Mouse (Mus musculus) retina, postnatal 7 days (tissue): ENCODE measurements around the gene Bpifa5.
"Not testable (repeated sequence)": the region's sequence is repeated elsewhere in the genome, so short reads cannot be mapped to it uniquely, and the experiment has no call there.

Experiments
- DNase-seq: peaks from one replicate; pipeline ENCODE4 v3.0.0-alpha.2; 2012; ENCODE audit warnings: low read depth, low spot score

Gene Bpifa5

DNA sequence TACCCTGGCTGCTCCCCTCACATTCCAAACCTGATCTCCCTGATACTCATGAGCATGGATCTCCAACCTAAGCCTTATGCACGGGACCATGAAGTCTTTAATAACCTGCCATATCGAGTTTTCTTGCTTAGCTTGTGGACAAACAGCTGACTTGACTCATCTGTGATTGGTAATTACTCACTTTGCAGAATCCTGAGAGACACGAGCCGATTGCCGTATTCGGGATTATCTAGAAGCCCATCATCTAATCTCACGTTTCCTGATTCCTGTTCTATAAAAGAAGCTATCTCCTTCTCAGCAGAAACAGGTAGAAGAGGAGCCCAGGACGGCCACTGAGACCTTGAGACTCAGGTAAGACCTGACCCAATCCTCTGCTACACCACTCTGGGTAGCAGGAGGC, at the start of gene Bpifa5:
Bpifa5 (plus strand) TSS at position 301 of the 400 bp plus-strand sequence.
- no peak for DNase-seq

DNA sequence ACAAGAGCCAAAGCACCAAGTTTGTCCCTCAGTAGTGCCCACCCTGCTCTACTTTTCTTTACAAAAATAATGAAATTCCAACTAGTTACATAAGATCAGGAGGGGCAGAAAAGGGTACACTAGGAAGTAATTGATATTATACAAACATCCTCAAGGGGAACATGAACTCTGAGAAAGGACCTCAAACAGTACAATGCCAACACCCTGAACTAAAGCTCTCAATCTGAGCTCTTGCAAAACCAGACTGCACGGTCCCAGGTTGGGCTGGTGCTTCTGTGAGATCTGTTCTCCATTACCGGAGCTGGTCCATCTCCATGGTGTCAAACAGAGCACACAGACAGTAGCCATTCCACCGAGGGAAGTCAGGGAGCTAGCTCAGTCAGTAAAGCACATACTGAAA, 45.0 kb upstream of the Bpifa5 start:
- no peak for DNase-seq

- DNase-seq: no peak
Measured at GRCm38 (mm10) chr2:154130120-154130519, 32.3 kb upstream of the Bpifa5 start, which contains the start of gene Bpifa3. TSS of gene Bpifa3 (plus strand) at chr2:154130336.

- no peak for DNase-seq
Measured at GRCm38 (mm10) chr2:154142580-154142979, 19.8 kb upstream of the Bpifa5 start, which contains the start of gene Bpifa1. TSS of gene Bpifa1 (plus strand) at chr2:154142880.

- DNase-seq: no peak
Measured at GRCm38 (mm10) chr2:154143735-154144134, 18.7 kb upstream of the Bpifa5 start.

GRCm38 (mm10) chr2:154147496-154147895, 14.9 kb upstream of the Bpifa5 start:
- no peak for DNase-seq

GRCm38 (mm10) chr2:154158433-154158832, 4.0 kb upstream of the Bpifa5 start:
- DNase-seq: peak; percentile 45

- no peak for DNase-seq
Measured at GRCm38 (mm10) chr2:154163306-154163705, 899 bp downstream of the Bpifa5 start.

- DNase-seq: no peak
Measured at GRCm38 (mm10) chr2:154169172-154169571, 6.8 kb downstream of the Bpifa5 start.

DNA sequence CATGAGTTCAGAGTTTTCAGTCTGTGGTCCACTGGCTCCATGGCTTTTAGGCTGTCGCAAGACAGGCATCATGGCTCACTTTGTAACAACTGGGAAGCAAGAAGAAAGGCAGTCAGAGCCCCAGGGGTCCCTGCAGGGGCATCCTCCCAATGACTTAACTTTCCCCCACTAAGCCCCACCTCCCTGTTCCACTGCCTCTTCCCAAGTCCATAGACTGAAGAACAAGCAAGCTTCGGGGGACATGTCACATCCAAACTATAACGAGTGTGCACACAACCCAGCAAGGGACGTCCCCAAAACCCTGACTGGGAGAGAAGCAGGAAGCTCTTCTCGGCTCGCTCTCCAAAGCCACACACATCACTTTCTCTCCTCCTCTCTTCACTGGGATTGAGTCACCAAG, 9.2 kb downstream of the Bpifa5 start:
- no peak for DNase-seq

GRCm38 (mm10) chr2:154173313-154173712, 10.9 kb downstream of the Bpifa5 start:
- peak; percentile 13 for DNase-seq

DNA sequence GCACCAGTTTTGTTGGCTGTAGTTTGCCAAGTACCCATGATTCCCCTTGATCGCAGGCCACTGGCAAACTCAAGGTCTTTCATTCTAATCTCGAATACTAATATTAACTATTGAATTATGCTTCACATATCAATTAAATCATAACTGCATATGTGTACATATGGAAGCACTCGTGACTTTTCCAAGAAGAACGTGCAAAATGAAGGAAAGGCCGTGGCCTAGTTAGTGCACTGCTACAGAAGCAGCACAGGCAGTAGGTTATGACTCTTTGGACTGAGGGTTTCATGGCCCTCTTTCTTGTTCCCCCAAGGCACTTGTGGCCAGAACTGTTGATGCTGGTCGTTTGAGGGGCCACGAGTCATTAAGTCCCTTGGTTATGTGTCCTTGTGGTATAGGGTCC, 19.5 kb downstream of the Bpifa5 start:
- DNase-seq: not testable (repeated sequence)

GRCm38 (mm10) chr2:154183061-154183460, 20.7 kb downstream of the Bpifa5 start:
- DNase-seq: not testable (repeated sequence)

GRCm38 (mm10) chr2:154185319-154185718, 22.9 kb downstream of the Bpifa5 start:
- no peak for DNase-seq

DNA sequence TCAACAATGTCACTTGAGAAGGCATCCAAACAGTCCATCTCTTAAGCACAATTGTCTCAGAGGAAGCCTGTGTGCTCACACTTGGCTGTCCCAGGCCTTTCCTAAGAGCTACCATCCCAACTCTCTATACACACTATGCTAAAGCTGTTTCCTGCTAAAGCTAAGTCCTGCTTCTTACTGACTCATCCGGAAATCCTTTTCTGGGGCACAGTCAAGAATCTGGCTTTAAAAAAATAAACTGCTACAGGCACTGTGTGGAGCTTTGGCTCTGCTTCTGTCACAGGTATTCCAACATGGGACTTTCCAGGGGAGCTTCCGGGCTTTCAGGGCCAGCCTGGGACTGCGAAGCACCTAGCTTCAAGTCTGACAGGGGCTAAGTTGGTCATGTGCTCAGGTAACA, 23.3 kb downstream of the Bpifa5 start:
- no peak for DNase-seq

DNA sequence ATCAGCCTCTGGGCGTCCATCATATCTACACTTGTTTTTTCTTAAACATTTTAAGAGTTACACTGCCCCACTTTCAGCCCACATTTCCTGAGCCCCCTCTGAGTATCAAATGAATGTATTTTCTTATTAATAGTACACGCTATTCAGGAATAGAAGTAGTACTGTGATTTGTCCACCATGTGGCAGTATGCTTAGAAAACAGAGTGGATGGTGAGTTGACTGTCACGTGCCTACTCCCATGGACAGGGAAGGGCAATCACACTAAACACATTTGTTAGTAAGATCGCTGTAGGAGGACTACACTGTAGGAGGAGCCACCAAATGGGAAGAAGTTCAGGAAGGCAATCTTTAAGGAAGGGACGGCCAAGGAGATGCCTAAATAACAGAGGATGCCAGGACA, 25.1 kb downstream of the Bpifa5 start:
- no peak for DNase-seq

- DNase-seq: no peak
Measured at GRCm38 (mm10) chr2:154189877-154190434, 27.5 kb downstream of the Bpifa5 start.

DNA sequence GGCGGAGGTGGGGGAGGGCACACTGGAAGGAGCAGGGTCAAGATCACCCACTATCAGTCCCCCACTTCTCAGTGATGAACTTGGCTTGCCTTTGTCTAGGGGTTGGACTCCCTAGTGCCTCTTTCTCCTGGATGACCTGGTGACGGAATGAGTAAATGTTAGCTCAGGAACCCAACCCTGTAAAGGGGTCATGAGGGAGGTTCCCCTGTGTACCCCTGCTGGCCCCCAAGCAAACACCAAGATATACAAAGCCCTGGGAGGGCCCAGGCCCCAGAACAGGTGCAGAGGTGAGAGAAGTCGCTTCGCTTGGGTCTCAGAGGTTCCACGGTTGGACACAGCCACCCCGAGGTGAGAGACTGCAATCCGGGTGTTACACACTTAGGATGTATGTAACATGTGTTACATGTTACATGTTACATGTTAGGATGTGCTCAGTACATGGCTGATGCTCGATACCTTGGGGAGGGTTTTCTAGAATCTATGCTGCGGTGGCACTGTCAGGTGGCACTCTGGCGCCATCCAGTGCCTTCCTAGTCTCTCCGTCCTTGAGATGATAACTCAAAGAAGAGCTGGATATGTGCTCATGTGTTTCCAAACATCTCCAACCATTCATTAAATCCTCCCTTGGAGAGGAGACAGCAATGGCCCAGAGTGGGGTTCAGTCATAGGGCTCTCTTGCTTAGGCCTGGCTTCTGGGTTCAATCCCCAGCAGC, 28.3 kb downstream of the Bpifa5 start, which contains the start of gene Bpifb1:
Bpifb1 (plus strand) TSS at position 273 of the 713 bp plus-strand sequence.
- no peak for DNase-seq

- no peak for DNase-seq
Measured at GRCm38 (mm10) chr2:154192141-154192540, 29.7 kb downstream of the Bpifa5 start.

- no peak for DNase-seq
Measured at GRCm38 (mm10) chr2:154193071-154193470, 30.7 kb downstream of the Bpifa5 start.

DNA sequence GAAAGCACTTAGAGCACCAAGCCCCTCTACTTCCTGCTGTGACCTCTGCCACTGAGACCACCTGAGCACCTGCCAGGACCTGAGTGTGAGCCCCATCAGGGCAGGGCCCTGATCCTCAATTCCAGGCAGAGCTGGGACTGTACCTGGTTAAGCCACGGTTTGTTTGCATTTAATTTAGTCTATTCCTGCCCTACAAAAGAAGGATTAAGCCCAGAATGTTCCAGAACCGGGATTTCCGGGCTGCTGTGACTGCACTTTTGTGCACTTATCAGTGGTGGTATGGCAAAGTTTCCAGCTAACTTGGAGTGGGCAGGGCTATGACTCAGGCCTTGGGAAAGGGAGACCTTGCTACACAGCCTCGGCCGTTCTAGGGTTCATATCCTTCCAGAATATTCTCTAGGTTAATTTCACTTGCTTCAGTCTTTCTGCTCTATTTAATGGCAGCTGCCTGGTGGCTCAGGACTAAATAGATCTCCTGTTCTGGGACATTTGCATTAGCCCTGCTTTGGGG, 31.6 kb downstream of the Bpifa5 start:
- no peak for DNase-seq

- no peak for DNase-seq
Measured at GRCm38 (mm10) chr2:154197036-154197435, 34.6 kb downstream of the Bpifa5 start.

DNA sequence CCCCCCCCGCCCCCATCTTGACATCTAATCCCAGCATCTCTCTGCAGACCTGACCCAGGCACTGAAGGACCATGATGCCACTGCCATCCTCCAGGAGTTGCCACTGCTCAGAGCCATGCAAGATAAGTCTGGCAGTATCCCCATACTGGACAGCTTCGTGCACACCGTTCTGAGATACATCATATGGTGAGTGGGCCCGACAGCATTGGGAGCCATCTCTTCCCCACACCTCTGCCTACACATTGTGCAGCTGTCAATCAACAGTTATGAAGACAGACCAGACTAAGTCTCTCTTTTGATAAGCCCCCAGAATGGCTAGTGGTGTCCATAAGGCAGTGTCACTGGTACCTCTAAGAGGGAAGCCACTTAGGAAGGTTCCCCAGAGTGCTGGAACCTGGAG, 42.2 kb downstream of the Bpifa5 start:
- DNase-seq: no peak
